Mouse (Mus musculus) CH12.LX (cell line): ENCODE measurements around the gene Vps37d. TPM values are rescaled to one million over a fixed set of nuclear protein-coding genes. Genes with fewer than 3 reads are reported as not detected.

Experiments
- DNase-seq: peaks from one replicate; pipeline ENCODE4 v3.0.0-alpha.2; 2013; ENCODE audit errors: extremely low read depth
- H3K27ac ChIP-seq: 2 replicates; pipeline ENCODE4 v1.5.1; 2012; ENCODE audit warnings: low read depth, mild to moderate bottlenecking, control low read depth, moderate library complexity; ENCODE audit not compliant: insufficient read depth
- H3K27me3 ChIP-seq: replicated peaks from 2 replicates; pipeline ENCODE3; 2012; ENCODE audit warnings: inconsistent platforms
- H3K36me3 ChIP-seq, 2 experiments: replicated peaks in 1 of 2; 2 replicates each; pipeline versions ENCODE3 to v1.6.1; 2012; ENCODE audit warnings: inconsistent platforms in 1 of 2, low read length in 1 of 2, mild to moderate bottlenecking in 1 of 2, mixed read lengths in 1 of 2, moderate library complexity in 1 of 2; ENCODE audit not compliant: control insufficient read depth in 1 of 2, insufficient read depth in 1 of 2
- H3K4me1 ChIP-seq, 2 experiments: 2 replicates each; pipeline ENCODE4 v1.6.1; 2012; ENCODE audit warnings: inconsistent platforms in 1 of 2, moderate library complexity in 1 of 2; ENCODE audit not compliant: insufficient read depth in 2 of 2, control insufficient read depth in 1 of 2
- H3K4me2 ChIP-seq: 2 replicates; pipeline ENCODE4 v1.6.1; 2012; ENCODE audit warnings: low read depth, mild to moderate bottlenecking, control low read depth; ENCODE audit not compliant: poor library complexity, insufficient read depth, severe bottlenecking
- H3K4me3 ChIP-seq, 3 experiments: fragments of 150-350 bp in 1 of 3; sonication (generic) in 1 of 3; replicated peaks in 1 of 3; 2 replicates each; pipeline versions ENCODE3 to v1.5.1; 2011 to 2012; ENCODE audit warnings: low read depth in 2 of 3, low read length in 2 of 3, mild to moderate bottlenecking in 2 of 3, moderate library complexity in 2 of 3, control low read depth in 1 of 3, improper control_type of control experiment in 1 of 3, inconsistent platforms in 1 of 3, mixed read lengths in 1 of 3; ENCODE audit not compliant: poor library complexity in 1 of 3
- H3K79me2 ChIP-seq: replicated peaks from 2 replicates; pipeline ENCODE4 v1.6.1; 2012; ENCODE audit warnings: mild to moderate bottlenecking, moderate library complexity; ENCODE audit not compliant: control insufficient read depth, poor library complexity, insufficient read depth, severe bottlenecking; ENCODE audit errors: extremely low read depth
- H3K9ac ChIP-seq: 2 replicates; pipeline ENCODE4 v1.6.1; 2012; ENCODE audit warnings: low read depth, mild to moderate bottlenecking, control low read depth, moderate library complexity; ENCODE audit not compliant: insufficient read depth
- H3K9me3 ChIP-seq: replicated peaks from 2 replicates; pipeline ENCODE3; 2012; ENCODE audit warnings: low read length, inconsistent platforms, mixed read lengths
- BHLHE40 ChIP-seq: IDR thresholded peaks from 2 replicates; pipeline ENCODE4 v1.6.1; 2011; ENCODE audit warnings: mild to moderate bottlenecking, low read depth, low read length, improper control_type of control experiment
- CHD1 ChIP-seq: IDR thresholded peaks from 2 replicates; pipeline ENCODE4 v1.6.1; 2012; ENCODE audit warnings: low read depth, low read length, improper control_type of control experiment, inconsistent platforms
- CHD2 ChIP-seq: IDR thresholded peaks from 2 replicates; pipeline ENCODE4 v1.6.1; 2011; ENCODE audit warnings: low read length, improper control_type of control experiment
- CTCF ChIP-seq, 2 experiments: IDR thresholded peaks in 1 of 2; conservative IDR thresholded peaks in 1 of 2; 2 replicates each; pipeline ENCODE4 v1.5.1; 2011 to 2012; ENCODE audit warnings: low read depth in 2 of 2, low read length in 2 of 2, improper control_type of control experiment in 1 of 2, inconsistent platforms in 1 of 2, mild to moderate bottlenecking in 1 of 2, moderate library complexity in 1 of 2
- E2F4 ChIP-seq: IDR thresholded peaks from 2 replicates; pipeline ENCODE4 v1.6.1; 2011; ENCODE audit warnings: low read depth, low read length, improper control_type of control experiment; ENCODE audit not compliant: insufficient replicate concordance
- ELF1 ChIP-seq: IDR thresholded peaks from 2 replicates; pipeline ENCODE4 v1.6.1; 2014; ENCODE audit warnings: low read depth, mild to moderate bottlenecking, inconsistent platforms, low read length, improper control_type of control experiment
- EP300 ChIP-seq: IDR thresholded peaks from 2 replicates; pipeline ENCODE4 v1.6.1; 2011; ENCODE audit warnings: low read length, improper control_type of control experiment
- GABPA ChIP-seq: IDR thresholded peaks from 2 replicates; pipeline ENCODE4 v1.6.1; 2012; ENCODE audit warnings: low read depth, low read length, improper control_type of control experiment, inconsistent platforms; ENCODE audit not compliant: insufficient replicate concordance
- HCFC1 ChIP-seq: IDR thresholded peaks from 2 replicates; pipeline ENCODE4 v1.6.1; 2012; ENCODE audit warnings: low read depth, mild to moderate bottlenecking, inconsistent platforms, low read length, improper control_type of control experiment
- JUND ChIP-seq: conservative IDR thresholded peaks from 2 replicates; pipeline ENCODE4 v1.6.1; 2011; ENCODE audit warnings: low read depth, low read length, improper control_type of control experiment
- KAT2A ChIP-seq: IDR thresholded peaks from 2 replicates; pipeline ENCODE4 v1.6.1; 2012; ENCODE audit warnings: low read length, improper control_type of control experiment, inconsistent platforms; ENCODE audit not compliant: insufficient replicate concordance
- MAX ChIP-seq: IDR thresholded peaks from 2 replicates; pipeline ENCODE4 v1.6.1; 2011; ENCODE audit warnings: low read length, improper control_type of control experiment
- MAZ ChIP-seq: IDR thresholded peaks from 2 replicates; pipeline ENCODE4 v1.6.1; 2012; ENCODE audit warnings: low read depth, mild to moderate bottlenecking, inconsistent platforms, low read length, improper control_type of control experiment, moderate library complexity
- MYC ChIP-seq: IDR thresholded peaks from 2 replicates; pipeline ENCODE4 v1.6.1; 2011; ENCODE audit warnings: low read depth, mild to moderate bottlenecking, improper control_type of control experiment, low read length
- NELFE ChIP-seq: IDR thresholded peaks from 2 replicates; pipeline ENCODE4 v1.6.1; 2011; ENCODE audit warnings: low read depth, low read length, improper control_type of control experiment
- PAX5 ChIP-seq: IDR thresholded peaks from 2 replicates; pipeline ENCODE4 v1.6.1; 2012; ENCODE audit warnings: low read length, inconsistent platforms, mixed read lengths
- POLR2A ChIP-seq: IDR thresholded peaks from 2 replicates; pipeline ENCODE4 v1.6.1; 2011; ENCODE audit warnings: low read depth, mild to moderate bottlenecking, improper control_type of control experiment, low read length
- POLR2AphosphoS2 ChIP-seq: IDR thresholded peaks from 2 replicates; pipeline ENCODE4 v1.6.1; 2011; ENCODE audit warnings: low read depth, low read length, improper control_type of control experiment
- RAD21 ChIP-seq: IDR thresholded peaks from 2 replicates; pipeline ENCODE4 v1.6.1; 2011; ENCODE audit warnings: low read depth, mild to moderate bottlenecking, low read length, improper control_type of control experiment, moderate library complexity
- RCOR1 ChIP-seq: conservative IDR thresholded peaks from 2 replicates; pipeline ENCODE4 v1.6.1; 2012; ENCODE audit warnings: low read depth, mild to moderate bottlenecking, inconsistent platforms, low read length, improper control_type of control experiment
- SIN3A ChIP-seq: IDR thresholded peaks from 2 replicates; pipeline ENCODE4 v1.6.1; 2012; ENCODE audit warnings: low read length, improper control_type of control experiment, inconsistent platforms
- TCF12 ChIP-seq: IDR thresholded peaks from 2 replicates; pipeline ENCODE4 v1.6.1; 2014; ENCODE audit warnings: low read depth, mild to moderate bottlenecking, inconsistent platforms, low read length, improper control_type of control experiment
- USF1 ChIP-seq: IDR thresholded peaks from 2 replicates; pipeline ENCODE4 v1.6.1; 2014; ENCODE audit warnings: low read depth, mild to moderate bottlenecking, inconsistent platforms, low read length, improper control_type of control experiment
- USF2 ChIP-seq: conservative IDR thresholded peaks from 2 replicates; pipeline ENCODE4 v1.6.1; 2011; ENCODE audit warnings: low read depth, low read length, improper control_type of control experiment
- ZC3H11A ChIP-seq: IDR thresholded peaks from 2 replicates; pipeline ENCODE4 v1.6.1; 2012; ENCODE audit warnings: low read depth, mild to moderate bottlenecking, inconsistent platforms, low read length, improper control_type of control experiment
- ZKSCAN1 ChIP-seq: IDR thresholded peaks from 2 replicates; pipeline ENCODE4 v1.6.1; 2012; ENCODE audit warnings: low read depth, inconsistent platforms, low read length, improper control_type of control experiment, borderline replicate concordance
- ZMIZ1 ChIP-seq: IDR thresholded peaks from 2 replicates; pipeline ENCODE4 v1.6.1; 2012; ENCODE audit warnings: low read depth, mild to moderate bottlenecking, inconsistent platforms, low read length, improper control_type of control experiment
- ZNF384 ChIP-seq: IDR thresholded peaks from 2 replicates; pipeline ENCODE4 v1.6.1; 2012; ENCODE audit warnings: low read depth, low read length, improper control_type of control experiment, inconsistent platforms
- dilution Hi-C: fragments of 300-500 bp; cut with MboI; formaldehyde crosslinking; loops from 2 replicates; pipeline ENCODE4 v1.14.3; 2020; ENCODE audit warnings: low sequenced_read_pairs; ENCODE audit not compliant: extremely low pct_unique_long_range_greater_than_20kb, extremely low pct_ligation_motif_present
- in situ Hi-C: fragments of 300-500 bp; cut with MboI; formaldehyde crosslinking; loops from 3 replicates; pipeline ENCODE4 v1.14.3; 2019; ENCODE audit warnings: low sequenced_read_pairs, low pct_ligation_motif_present, low pct_unique_long_range_greater_than_20kb, mixed read lengths
- polyA plus RNA-seq: library from polyadenylated mRNA; unstranded; fragments of >175 nt; gene quantifications from 2 replicates; pipeline ENCODE4 v1.2.1, GENCODE M21; 2012; ENCODE audit warnings: low read depth; ENCODE audit not compliant: insufficient read length
- total RNA-seq, 2 experiments: library from RNA; depleted of rRNA; stranded (reverse); fragments of 300-350 nt in 1 of 2; fragments of >200 nt in 1 of 2; gene quantifications; 2 replicates each; pipeline ENCODE4 v1.2.3; 2012 to 2014

Gene Vps37d
- total and polyA plus RNA-seq, 3 experiments, result 0.40 to 0.64 (median 0.56) TPM

DNA sequence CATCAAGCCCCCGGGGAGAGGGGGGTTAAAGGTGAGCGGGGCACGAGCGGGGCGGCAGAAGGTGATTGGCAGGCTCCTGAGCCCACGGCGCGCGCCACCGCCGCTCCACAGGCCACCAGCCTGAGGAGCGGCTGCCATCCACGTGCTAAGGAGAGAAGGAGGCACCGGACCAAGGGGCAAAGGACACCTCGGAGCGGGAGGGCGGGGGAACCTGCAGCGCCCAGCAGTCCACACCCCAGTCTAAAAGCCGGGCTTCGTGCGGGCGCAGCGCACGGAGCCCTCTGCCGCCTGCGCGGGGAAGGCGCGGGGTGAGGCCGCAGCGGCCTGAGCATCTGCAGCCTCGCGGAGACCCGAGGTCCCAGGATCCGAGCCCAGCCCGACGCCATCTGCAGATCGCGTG lies 11.6 kb upstream of the Vps37d start, which contains the start of gene Mlxipl:
Gene Mlxipl, plus strand, starts transcription at position 238 of the 400 bp plus-strand sequence.
- H3K36me3 ChIP-seq, result no peaks in the 10 kb centered on the region
- H3K27me3 ChIP-seq, result peaks cover 83% of the 10 kb centered on the region
- H3K4me3 ChIP-seq, result no peak within 1 kb of the TSS
- TF ChIP-seq POLR2AphosphoS2 (no peak), EP300 (no peak), E2F4 (no peak), ZC3H11A (no peak), TCF12 (no peak), ELF1 (no peak), GABPA (no peak), CHD2 (no peak), ZNF384 (no peak), SIN3A (no peak), JUND (no peak), BHLHE40 (no peak), MYC (no peak), KAT2A (no peak)
- H3K4me2 ChIP-seq, result no peak within 1 kb of the TSS
- no peak for DNase-seq
- dilution Hi-C loops, result no loop called here
- H3K27ac ChIP-seq, result no peak within 1 kb of the TSS
- H3K9ac ChIP-seq, result no peak within 1 kb of the TSS
- in situ Hi-C loops, result no loop called here
- H3K9me3 ChIP-seq, result peaks cover 8% of the 10 kb centered on the region
- peaks cover 0 to 6% of the 10 kb centered on the region in 2 experiments; a peak in 2 of 4 replicates for H3K4me1 ChIP-seq
- no peaks in the 10 kb centered on the region for H3K79me2 ChIP-seq

DNA sequence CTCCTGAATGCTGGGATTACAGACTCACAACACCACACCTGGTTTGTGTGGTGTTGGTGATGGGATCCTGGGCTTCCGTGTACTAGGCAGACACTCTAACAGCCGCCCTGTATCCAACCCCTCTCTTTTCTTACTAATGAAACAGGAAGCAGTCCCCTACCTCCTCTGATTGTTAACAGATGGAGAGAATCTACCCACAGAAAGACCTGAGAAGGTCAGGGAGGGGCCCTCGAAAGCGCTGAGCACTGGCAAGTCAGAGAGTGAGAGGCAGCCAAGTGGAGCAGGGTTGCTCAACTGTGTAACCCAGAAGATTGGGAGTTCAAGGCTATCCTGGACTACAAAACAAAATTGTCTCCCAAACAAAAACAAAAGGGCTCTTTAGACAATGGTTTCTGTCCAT lies 8.8 kb upstream of the Vps37d start:
- in situ Hi-C loops (no loop called here), dilution Hi-C loops (no loop called here)
- H3K9ac ChIP-seq, result no peak overlapping the region
- DNase-seq, result no peak
- no peaks in the 10 kb centered on the region for H3K79me2 ChIP-seq
- no peaks in the 10 kb centered on the region for H3K36me3 ChIP-seq
- H3K27ac ChIP-seq, result no peak overlapping the region
- TF ChIP-seq JUND (no peak), ZC3H11A (no peak), PAX5 (no peak), CTCF (conservative IDR thresholded peaks at IDR 0.05 in 1 of 2, IDR thresholded peaks at IDR 0.05 in 1 of 2; ENCODE audit: low read depth in 2 of 2, low read length in 2 of 2) (no peak), BHLHE40 (no peak), MAZ (no peak), HCFC1 (no peak), CHD1 (no peak), ZMIZ1 (no peak), POLR2A (no peak), USF1 (no peak), EP300 (no peak), RAD21 (no peak), POLR2AphosphoS2 (no peak), MAX (no peak), RCOR1 (no peak), USF2 (no peak), NELFE (no peak), ZKSCAN1 (no peak)
- no peaks in the 10 kb centered on the region for H3K4me1 ChIP-seq
- no peak overlapping the region for H3K4me2 ChIP-seq
- peaks cover 80% of the 10 kb centered on the region for H3K27me3 ChIP-seq
- H3K9me3 ChIP-seq, result peaks cover 8% of the 10 kb centered on the region
- H3K4me3 ChIP-seq, result no peak overlapping the region
